Mouse (Mus musculus) liver, postnatal 0 days (tissue): ENCODE measurements around the gene Gdf5. TPM values are rescaled to one million over a fixed set of nuclear protein-coding genes. Genes with fewer than 3 reads are reported as not detected.

Experiments used
- ATAC-seq: fragments of 200-750 bp; cut with Nextera tagmentation; 2 replicates; pipeline ENCODE4 v1.8.0; 2017; ENCODE audit warnings: mild to moderate bottlenecking, moderate library complexity
- DNase-seq: peaks from one replicate; pipeline ENCODE4 v3.0.0-alpha.2; 2016
- H3K27ac ChIP-seq: fragments of 300-500 bp; sonication (generic); 2 replicates; pipeline ENCODE4 v1.5.1; 2014; ENCODE audit warnings: antibody characterized with exemption, moderate library complexity, mild to moderate bottlenecking, low read depth
- H3K27me3 ChIP-seq: fragments of 300-500 bp; sonication (generic); 2 replicates; pipeline ENCODE4 v1.6.1; 2014; ENCODE audit warnings: low read length, control low read depth, mixed read lengths; ENCODE audit not compliant: insufficient read depth
- H3K36me3 ChIP-seq: fragments of 300-500 bp; sonication (generic); replicated peaks from 2 replicates; pipeline ENCODE4 v1.6.1; 2014; ENCODE audit warnings: mild to moderate bottlenecking, control low read depth, low read length, moderate library complexity, mixed read lengths; ENCODE audit not compliant: insufficient read depth
- H3K4me1 ChIP-seq: fragments of 300-500 bp; sonication (generic); 2 replicates; pipeline ENCODE4 v1.6.1; 2014; ENCODE audit warnings: antibody characterized with exemption, mild to moderate bottlenecking, control low read depth; ENCODE audit not compliant: insufficient read depth
- H3K4me2 ChIP-seq: fragments of 300-500 bp; sonication (generic); 2 replicates; pipeline ENCODE4 v1.6.1; 2014; ENCODE audit warnings: low read depth, mild to moderate bottlenecking, low read length, moderate library complexity, mixed read lengths
- H3K4me3 ChIP-seq: fragments of 300-500 bp; sonication (generic); 2 replicates; pipeline ENCODE4 v1.5.1; 2014; ENCODE audit warnings: low read depth, low read length
- H3K9ac ChIP-seq: fragments of 300-500 bp; sonication (generic); replicated peaks from 2 replicates; pipeline ENCODE4 v1.6.1; 2014; ENCODE audit warnings: mild to moderate bottlenecking, moderate library complexity
- H3K9me3 ChIP-seq: fragments of 300-500 bp; sonication (generic); 2 replicates; pipeline ENCODE4 v1.6.1; 2016; ENCODE audit warnings: mild to moderate bottlenecking, control low read depth, low read length, mixed read lengths
- CTCF ChIP-seq: sonication (generic); IDR thresholded peaks from 2 replicates; pipeline ENCODE4 v1.5.1; 2016; ENCODE audit warnings: antibody characterized with exemption, low read depth
- EP300 ChIP-seq: IDR thresholded peaks from 2 replicates; pipeline ENCODE4 v1.6.1; 2016; ENCODE audit warnings: antibody characterized with exemption, low read depth, mild to moderate bottlenecking
- WGBS: fragments of 180-500 bp; shearing (Covaris S2); extraction: QIAGEN DNeasy Blood & Tissue Kit; methylation state at CpG from one replicate; pipeline ENCODE4 v1.1.7; 2014; ENCODE audit not compliant: insufficient replicate concordance; 5-methylcytosine and 5-hydroxymethylcytosine counted together
- polyA plus RNA-seq: library from polyadenylated mRNA; unstranded; fragments of >200 nt; fragmentation: Nextera tagmentation; extraction: Ambion mirVana; gene quantifications from 2 replicates; pipeline ENCODE4 v1.2.1, GENCODE M21; 2015

The Gdf5 gene
- polyA plus RNA-seq, 1 experiment from 2014 or later: not detected

DNA sequence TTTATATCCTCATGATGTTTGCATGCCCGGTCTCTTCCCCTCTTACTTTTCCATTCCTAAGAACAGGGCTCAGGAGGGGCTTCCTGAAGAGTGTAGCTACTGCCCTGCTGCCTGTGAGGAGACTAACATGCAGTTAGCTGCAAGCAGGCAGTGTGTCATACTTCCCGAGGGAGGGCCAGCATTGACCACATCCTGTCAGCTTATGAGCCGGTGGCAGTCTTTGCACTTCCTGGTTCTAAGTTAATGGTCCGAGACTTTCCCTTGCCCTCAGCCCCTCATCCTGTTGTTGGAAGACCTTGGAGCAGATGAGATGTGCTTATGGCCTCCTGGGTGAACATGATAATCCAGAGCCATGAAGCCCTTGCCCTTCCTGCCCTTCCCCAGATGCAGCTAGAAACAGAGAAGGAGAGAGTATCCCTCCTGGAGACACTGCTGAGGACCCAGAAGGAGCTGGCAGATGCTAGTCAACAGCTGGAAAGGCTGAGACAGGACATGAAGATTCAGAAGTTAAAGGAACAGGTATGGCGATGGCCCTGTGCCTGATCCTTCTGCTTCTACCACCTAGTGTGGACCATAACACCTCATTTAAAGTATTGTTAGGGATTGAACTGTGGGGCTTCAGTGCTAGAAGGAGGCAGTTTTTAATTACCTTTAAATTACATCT lies 34.3 kb upstream of the Gdf5 start:
- peak overlapping the region; percentile 25; the same call in 1 of the 2 replicates for H3K4me3 ChIP-seq
- no peak overlapping the region for H3K9ac ChIP-seq
- H3K4me2 ChIP-seq: peak overlapping the region; percentile 59
- ATAC-seq (peak; percentile 81), DNase-seq (peak; percentile 65)
- WGBS: 39% methylated on average over 5 of the region's 5 CpGs
- H3K36me3 ChIP-seq: peaks cover 50% of the 10 kb centered on the region
- H3K27me3 ChIP-seq: no peaks in the 10 kb centered on the region
- no peaks in the 10 kb centered on the region for H3K9me3 ChIP-seq
- H3K27ac ChIP-seq: peak overlapping the region; percentile 72
- no peaks in the 10 kb centered on the region for H3K4me1 ChIP-seq
- TF ChIP-seq EP300 (no peak), CTCF (no peak)

DNA sequence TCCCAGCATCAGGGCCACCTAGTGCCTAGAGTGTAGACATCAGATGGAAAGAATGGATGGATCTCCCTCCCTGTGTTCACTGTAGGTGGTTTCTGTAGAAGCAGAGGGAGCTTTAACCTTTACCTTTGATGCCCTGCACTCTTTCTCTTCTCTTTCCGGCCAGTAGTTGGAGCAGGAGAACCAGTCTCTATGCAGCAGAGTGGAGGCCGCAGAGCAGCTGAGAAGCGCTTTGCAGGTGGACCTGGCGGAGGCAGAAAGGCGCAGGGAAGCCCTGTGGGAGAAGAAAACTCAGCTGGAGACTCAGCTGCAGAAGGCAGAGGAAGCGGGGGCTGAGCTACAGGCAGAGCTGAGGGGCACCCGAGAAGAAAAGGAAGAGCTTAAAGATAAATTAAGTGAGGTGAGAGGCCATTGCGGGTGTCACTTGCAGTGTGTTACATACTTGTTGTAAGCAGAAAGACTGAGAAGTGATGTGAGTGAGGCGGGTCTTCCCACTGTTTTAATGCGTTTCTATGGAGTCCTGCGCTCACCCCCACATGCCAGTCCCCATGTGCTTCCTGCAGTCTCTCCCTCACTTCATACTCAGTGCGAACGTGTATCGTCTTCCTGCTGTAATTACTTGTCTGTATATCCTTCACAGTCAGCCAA lies 29.0 kb upstream of the Gdf5 start:
- DNase-seq: peak; percentile 35
- Histone ChIP-seq H3K4me2 (no peak overlapping the region), H3K9ac (no peak overlapping the region), H3K27ac (0 out of 2 replicates have a peak overlapping the region, but pooled peaks have one; percentile 31), H3K4me3 (no peak overlapping the region), H3K27me3 (no peaks in the 10 kb centered on the region), H3K4me1 (no peaks in the 10 kb centered on the region), H3K9me3 (no peaks in the 10 kb centered on the region), H3K36me3 (peaks cover 52% of the 10 kb centered on the region)
- 76% methylated on average over 14 of the region's 14 CpGs for WGBS
- ATAC-seq: peak; percentile 19; the same call in 1 of the 2 replicates
- TF ChIP-seq EP300 (no peak), CTCF (peak; percentile 44)

- WGBS: 73% methylated on average over 6 of the region's 6 CpGs
- H3K4me3 ChIP-seq: no peak overlapping the region
- no peak for ATAC-seq
- H3K36me3 ChIP-seq: peaks cover 60% of the 10 kb centered on the region
- no peak overlapping the region for H3K9ac ChIP-seq
- no peaks in the 10 kb centered on the region for H3K27me3 ChIP-seq
- no peaks in the 10 kb centered on the region for H3K4me1 ChIP-seq
- H3K27ac ChIP-seq: no peak overlapping the region
- DNase-seq: no peak
- no peak overlapping the region for H3K4me2 ChIP-seq
- H3K9me3 ChIP-seq: no peaks in the 10 kb centered on the region
- TF ChIP-seq CTCF: no peak
- TF ChIP-seq EP300: no peak
Measured at GRCm38 (mm10) chr2:155973348-155973747, 28.2 kb upstream of the Gdf5 start.

- no peaks in the 10 kb centered on the region for H3K4me1 ChIP-seq
- TF ChIP-seq CTCF (peak; percentile 73), EP300 (no peak)
- no peak overlapping the region for H3K4me2 ChIP-seq
- H3K4me3 ChIP-seq: no peak overlapping the region
- no peak for ATAC-seq
- H3K27me3 ChIP-seq: no peaks in the 10 kb centered on the region
- no peaks in the 10 kb centered on the region for H3K9me3 ChIP-seq
- WGBS: 63% methylated on average over 1 of the region's 1 CpGs
- H3K9ac ChIP-seq: no peak overlapping the region
- DNase-seq: no peak
- H3K27ac ChIP-seq: no peak overlapping the region
- H3K36me3 ChIP-seq: peaks cover 40% of the 10 kb centered on the region
Measured at GRCm38 (mm10) chr2:155962991-155963390, 17.8 kb upstream of the Gdf5 start.

DNA sequence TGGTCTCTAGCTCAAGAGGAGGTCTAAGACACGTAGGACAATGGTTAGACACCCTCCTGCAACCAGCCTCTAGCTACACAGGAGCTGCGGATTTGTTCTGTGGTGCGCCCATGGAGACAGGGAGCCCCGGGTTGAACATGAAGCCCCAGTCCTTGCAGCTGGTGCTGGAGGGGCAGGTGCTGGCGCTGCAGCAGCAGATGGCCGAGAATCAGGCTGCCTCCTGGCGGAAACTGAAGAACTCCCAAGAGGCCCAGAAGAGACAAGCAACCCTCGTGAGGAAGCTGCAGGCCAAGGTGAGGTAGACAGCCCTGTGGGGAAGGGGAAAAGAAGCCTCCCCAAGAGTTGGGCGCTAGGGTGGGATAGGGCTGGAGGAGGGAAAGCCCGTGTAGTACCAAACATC lies 16.7 kb upstream of the Gdf5 start:
- 80% methylated on average over 10 of the region's 10 CpGs for WGBS
- Histone ChIP-seq H3K4me2 (no peak overlapping the region), H3K9me3 (no peaks in the 10 kb centered on the region), H3K27me3 (no peaks in the 10 kb centered on the region), H3K9ac (no peak overlapping the region), H3K27ac (no peak overlapping the region), H3K36me3 (peaks cover 29% of the 10 kb centered on the region), H3K4me1 (peaks cover 5% of the 10 kb centered on the region), H3K4me3 (no peak overlapping the region)
- DNase-seq: peak; percentile 41
- TF ChIP-seq EP300 (no peak), CTCF (no peak)
- ATAC-seq: peak; percentile 27; the same call in 1 of the 2 replicates

DNA sequence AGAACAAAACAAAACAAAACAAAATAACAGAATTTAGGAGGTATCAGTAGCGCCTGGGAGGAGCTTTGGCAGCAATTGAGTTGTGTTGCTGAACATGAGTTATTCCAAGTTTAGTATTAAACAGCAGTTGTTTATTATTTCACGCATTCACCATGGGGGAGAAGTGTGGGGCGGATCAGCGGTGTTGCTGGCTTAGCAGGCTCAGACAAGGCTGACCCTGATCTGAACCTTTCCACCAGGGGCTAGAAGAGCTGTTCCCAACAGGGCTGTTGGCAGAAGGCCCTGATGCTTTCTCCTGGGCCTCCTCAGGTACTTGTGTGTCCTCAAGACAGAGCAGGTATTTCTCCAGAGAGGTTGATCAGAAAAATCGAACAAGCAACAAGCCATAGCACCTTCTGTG lies 14.8 kb upstream of the Gdf5 start:
- Histone ChIP-seq H3K4me1 (peaks cover 5% of the 10 kb centered on the region), H3K4me2 (no peak overlapping the region), H3K36me3 (peaks cover 17% of the 10 kb centered on the region), H3K27me3 (no peaks in the 10 kb centered on the region), H3K27ac (no peak overlapping the region), H3K9me3 (no peaks in the 10 kb centered on the region), H3K9ac (no peak overlapping the region), H3K4me3 (no peak overlapping the region)
- TF ChIP-seq EP300 (no peak), CTCF (no peak)
- WGBS: 73% methylated on average over 5 of the region's 5 CpGs
- ATAC-seq: no peak
- DNase-seq: no peak
